In genomic region chr2:93979249-93980120, GRCm38 (mm10) we compare ENCODE assay signal across 16 mouse cellular contexts. TPM values are rescaled to one million over a fixed set of nuclear protein-coding genes. Genes with fewer than 3 reads are reported as not detected.
DNase-seq lines count a peak whose midpoint lies in the region; ATAC-seq and TF ChIP-seq lines count a peak whose summit lies in the region.
"Had no signal": no experiment of that assay in that cellular context is flagged by ENCODE, and none has a peak within 500 bp of the region (broad histone marks: within the 10 kb centered on the region; RNA-seq: fewer than 3 reads in every experiment).

No protein-coding gene starts in this region.

- no peak overlapping the region for H3K9ac ChIP-seq in lung, embryonic 15.5 days
- no peak overlapping the region for H3K9ac ChIP-seq in midbrain, embryonic 16.5 days (ENCODE audit: low read depth, low read length)
- H3K9ac ChIP-seq: embryonic facial prominence, embryonic 13.5 days; hindbrain, embryonic 15.5 days; liver, embryonic 13.5 days; neural tube, embryonic 12.5 days had no signal

- H3K9me3 ChIP-seq in lung, embryonic 15.5 days, result no peaks in the 10 kb centered on the region
- no peaks in the 10 kb centered on the region for H3K9me3 ChIP-seq in midbrain, embryonic 16.5 days (replicated peaks; ENCODE audit: control insufficient read depth, low read length, poor library complexity, severe bottlenecking)
- H3K9me3 ChIP-seq: embryonic facial prominence, embryonic 13.5 days; heart, embryonic 10.5 days; hindbrain, embryonic 15.5 days; liver, embryonic 13.5 days; midbrain, embryonic 10.5 days; neural tube, embryonic 12.5 days had no signal

- H3K4me3 ChIP-seq in lung, embryonic 15.5 days, result no peak overlapping the region
- no peak overlapping the region for H3K4me3 ChIP-seq in myocyte
- H3K4me3 ChIP-seq in midbrain, embryonic 16.5 days (ENCODE audit: low read depth, low read length), result no peak overlapping the region
- H3K4me3 ChIP-seq: embryonic facial prominence, embryonic 13.5 days; heart, embryonic 10.5 days; hindbrain, embryonic 15.5 days; liver, embryonic 13.5 days; midbrain, embryonic 10.5 days; neural tube, embryonic 12.5 days had no signal

- no peak for TF ChIP-seq POLR2A in myocyte (IDR thresholded peaks at IDR 0.05; ENCODE audit: insufficient read length, low read depth)

- DNase-seq in adrenal gland, adult (ENCODE audit: inconsistent age in 2 of 2, low spot score in 1 of 2), result peak; percentile 83 to 93
- no peak for DNase-seq in adrenal gland, postnatal 4 days (ENCODE audit: low spot score in 2 of 2)
- DNase-seq in lung, postnatal 25 days (ENCODE audit: low spot score), result no peak
- DNase-seq in adrenal gland, postnatal 14 days, result peak; percentile 76
- no peak for DNase-seq in right cerebral cortex, adult 18-20 months
- DNase-seq: liver, embryonic 13.5 days had no signal

- no peaks in the 10 kb centered on the region for H3K27me3 ChIP-seq in lung, embryonic 15.5 days
- H3K27me3 ChIP-seq in myocyte (ENCODE audit: control insufficient read depth, insufficient read depth, insufficient read length), result no peaks in the 10 kb centered on the region
- H3K27me3 ChIP-seq in midbrain, embryonic 16.5 days (ENCODE audit: control insufficient read depth, insufficient read depth, low read depth, low read length), result no peaks in the 10 kb centered on the region
- H3K27me3 ChIP-seq: embryonic facial prominence, embryonic 13.5 days; hindbrain, embryonic 15.5 days; neural tube, embryonic 12.5 days had no signal

- 70% methylated on average over 7 of the region's 7 CpGs for WGBS in lung, embryonic 15.5 days
- 93% methylated on average over 7 of the region's 7 CpGs for WGBS in midbrain, embryonic 16.5 days

- peaks cover 36% of the 10 kb centered on the region for H3K4me1 ChIP-seq in lung, embryonic 15.5 days
- H3K4me1 ChIP-seq in midbrain, embryonic 16.5 days (ENCODE audit: control insufficient read depth, insufficient read depth, low read length), result peaks cover 20% of the 10 kb centered on the region

- no peak overlapping the region for H3K4me2 ChIP-seq in lung, embryonic 15.5 days
- H3K4me2 ChIP-seq in myocyte (ENCODE audit: low read depth), result peak overlapping the region; percentile 55
- H3K4me2 ChIP-seq in midbrain, embryonic 16.5 days (ENCODE audit: low read length), result no peak overlapping the region
- H3K4me2 ChIP-seq: embryonic facial prominence, embryonic 13.5 days; hindbrain, embryonic 15.5 days; liver, embryonic 13.5 days; neural tube, embryonic 12.5 days had no signal

- H3K79me2 ChIP-seq in myocyte (ENCODE audit: control insufficient read depth, insufficient read depth), result no peaks in the 10 kb centered on the region

- no peak for ATAC-seq in lung, embryonic 15.5 days (ENCODE audit: borderline replicate concordance, extremely low read depth, low FRiP score, low TSS enrichment)
- no peak for ATAC-seq in midbrain, embryonic 16.5 days

- peaks cover 7% of the 10 kb centered on the region; the same call in 1 of the 2 replicates for H3K36me3 ChIP-seq in lung, embryonic 15.5 days
- peaks cover 37% of the 10 kb centered on the region for H3K36me3 ChIP-seq in myocyte (ENCODE audit: control insufficient read depth, insufficient read depth)
- peaks cover 9% of the 10 kb centered on the region for H3K36me3 ChIP-seq in midbrain, embryonic 16.5 days (ENCODE audit: control insufficient read depth, insufficient read depth, low read length)

- H3K27ac ChIP-seq in lung, embryonic 15.5 days, result peak overlapping the region; percentile 1; the same call in 1 of the 2 replicates
- H3K27ac ChIP-seq in midbrain, embryonic 16.5 days (ENCODE audit: low read length), result no peak overlapping the region
- H3K27ac ChIP-seq: embryonic facial prominence, embryonic 13.5 days; heart, embryonic 10.5 days; hindbrain, embryonic 15.5 days; liver, embryonic 13.5 days; midbrain, embryonic 10.5 days; neural tube, embryonic 12.5 days had no signal

- no peak overlapping the region for H3ac ChIP-seq in myocyte (ENCODE audit: control insufficient read depth, insufficient read length)

TF ChIP-seq in myocyte, 11 proteins besides CTCF, POLR2A, EP300 and RAD21:
- TF ChIP-seq E2F4 (IDR thresholded peaks at IDR 0.05; ENCODE audit: insufficient read depth), result no peak
- TF ChIP-seq MYOG (IDR thresholded peaks at IDR 0.05; ENCODE audit: control insufficient read depth in 1 of 3, insufficient read depth in 1 of 3, insufficient read length in 2 of 3, low read depth in 2 of 3), result peak in 1 of 3 experiments; percentile 58
- TF ChIP-seq CEBPB (IDR thresholded peaks at IDR 0.05; ENCODE audit: insufficient read depth, poor library complexity, severe bottlenecking), result peak; percentile 98
- TF ChIP-seq REST (IDR thresholded peaks at IDR 0.05; ENCODE audit: insufficient read depth, insufficient read length), result no peak
- TF ChIP-seq SRF (IDR thresholded peaks at IDR 0.05; ENCODE audit: control insufficient read depth, insufficient read length, low read depth), result no peak
- peak in 2 of 3 experiments; percentile 58 to 64 for TF ChIP-seq MYOD1 (IDR thresholded peaks at IDR 0.05; ENCODE audit: control insufficient read depth in 1 of 3, insufficient read length in 2 of 3, low read depth in 2 of 3)
- peak; percentile 40 for TF ChIP-seq TCF12 (IDR thresholded peaks at IDR 0.05; ENCODE audit: insufficient read depth, poor library complexity, severe bottlenecking)

RNA-seq across cellular contexts. Expression of gene Gm27027, which starts 16.7 kb away (rescaled TPM):
- not detected for total RNA-seq in adrenal gland, postnatal 4 days (2021)
- polyA plus RNA-seq in lung, embryonic 15.5 days (2015; fragmentation: Nextera tagmentation; extraction: Ambion mirVana), result not detected in 2 replicates
- not detected in 2 replicates for total RNA-seq in adrenal gland, postnatal 14 days (2021)
- polyA plus RNA-seq in myocyte (2012; fragmentation: generic; extraction: Trizol), result not detected
- polyA plus RNA-seq in midbrain, embryonic 16.5 days (2015; fragmentation: Nextera tagmentation; extraction: Ambion mirVana), result not detected in 2 replicates
- total RNA-seq: left cerebral cortex, postnatal 14 days had no signal
- polyA plus RNA-seq: embryonic facial prominence, embryonic 13.5 days; heart, embryonic 10.5 days; hindbrain, embryonic 15.5 days; large intestine, adult 2 months; liver, embryonic 13.5 days; midbrain, embryonic 10.5 days; neural tube, embryonic 12.5 days had no signal

RNA-seq across cellular contexts. Expression of gene Gm13889, which starts 22.5 kb away (rescaled TPM):
- 10 to 100 TPM; 26.7 to 28.4 TPM for total RNA-seq in adrenal gland, postnatal 4 days (2021)
- 32.1 and 32.4 TPM in 2 replicates for polyA plus RNA-seq in lung, embryonic 15.5 days (2015; fragmentation: Nextera tagmentation; extraction: Ambion mirVana)
- total RNA-seq in adrenal gland, postnatal 14 days (2021), result 29.6 and 43.3 TPM in 2 replicates
- 6.1 TPM for polyA plus RNA-seq in myocyte (2012; fragmentation: generic; extraction: Trizol)
- 5.3 and 5.8 TPM in 2 replicates for polyA plus RNA-seq in midbrain, embryonic 16.5 days (2015; fragmentation: Nextera tagmentation; extraction: Ambion mirVana)

RNA-seq across cellular contexts. Expression of gene Alkbh3, which starts 31.1 kb away (rescaled TPM):
- 10 to 100 TPM; 73.1 to 76.3 TPM for total RNA-seq in adrenal gland, postnatal 4 days (2021)
- 68.4 and 73.0 TPM in 2 replicates for polyA plus RNA-seq in lung, embryonic 15.5 days (2015; fragmentation: Nextera tagmentation; extraction: Ambion mirVana)
- total RNA-seq in adrenal gland, postnatal 14 days (2021), result 48.8 and 65.8 TPM in 2 replicates
- polyA plus RNA-seq in myocyte (2012; fragmentation: generic; extraction: Trizol), result 87.8 TPM
- polyA plus RNA-seq in midbrain, embryonic 16.5 days (2015; fragmentation: Nextera tagmentation; extraction: Ambion mirVana), result 46.2 and 46.4 TPM in 2 replicates

Comparison
In these comparisons a context has a peak if more than half of its experiments do, and no peak if none do; other contexts are left out.
1. DNase-seq: peak in adrenal gland, adult (2 of 2) and adrenal gland, postnatal 14 days (single experiment); none in adrenal gland, postnatal 4 days (0 of 2), lung, postnatal 25 days (single experiment) and right cerebral cortex, adult 18-20 months (single experiment).